Mouse (Mus musculus): Measurements from ENCODE around the gene Cep72.
"Not testable (repeated sequence)": the region's sequence is repeated elsewhere in the genome, so short reads cannot be mapped to it uniquely, and the experiment has no call there.

Cep72 gene

DNA sequence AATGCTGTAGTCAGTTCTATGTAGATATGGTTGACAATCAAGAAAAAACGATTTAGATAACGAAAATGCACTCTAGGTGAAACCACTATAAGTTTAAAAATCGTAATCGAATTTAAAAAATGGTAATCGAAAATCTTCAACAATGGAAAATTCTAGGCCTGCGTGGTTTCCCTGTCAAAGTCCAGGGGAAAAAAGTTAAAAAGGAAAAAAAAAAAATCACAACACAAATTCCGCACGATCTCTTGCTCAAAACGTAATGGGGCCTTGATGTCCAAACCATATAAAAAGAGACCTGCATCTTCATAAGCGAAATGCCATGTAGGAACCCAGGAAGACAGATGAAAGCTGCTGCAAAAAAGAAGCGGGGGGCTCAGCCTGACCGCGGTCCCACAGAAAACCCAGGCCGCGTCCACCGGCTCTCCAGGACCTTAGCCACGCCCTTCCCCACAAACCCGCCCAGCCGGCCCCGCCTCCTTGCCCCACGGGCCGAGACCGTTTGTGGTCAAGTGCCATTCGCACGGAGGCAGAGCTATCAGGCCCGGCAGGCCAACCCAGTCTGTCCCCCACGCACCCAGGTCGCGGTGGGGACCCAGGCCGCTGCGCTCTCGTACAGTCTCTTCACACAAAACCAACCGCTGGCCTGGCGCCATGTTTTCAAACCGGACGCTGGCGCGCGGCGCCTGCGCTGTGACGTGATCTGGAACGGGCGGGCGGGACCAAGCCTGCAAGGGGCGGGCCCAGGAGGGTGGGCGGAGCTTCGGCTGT is at the start of gene Cep72:
Cep72 (minus strand) TSS at position 687 of the 765 bp plus-strand sequence.
- DNase-seq, result peak; percentile 83

DNA sequence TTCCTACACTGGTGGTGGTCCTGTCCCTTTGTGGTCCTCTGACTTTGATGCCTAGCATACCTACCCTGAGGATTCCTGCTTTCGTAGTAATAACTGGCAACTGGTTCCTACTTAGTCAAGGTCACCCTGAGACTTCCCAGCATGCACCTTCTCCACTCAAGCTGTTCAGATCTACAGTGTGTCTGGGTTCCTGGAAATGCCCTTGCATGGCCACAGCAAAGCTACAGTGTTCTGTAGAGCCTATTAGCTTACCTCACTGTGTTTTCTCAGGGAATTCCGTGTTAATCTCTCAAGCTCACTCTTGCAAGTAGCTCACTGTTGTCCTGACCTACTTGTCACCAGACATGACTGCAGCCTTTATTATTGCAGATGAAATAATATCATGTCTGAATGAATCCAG is 45.3 kb upstream of the Cep72 start:
- peak; percentile 44 for DNase-seq

DNA sequence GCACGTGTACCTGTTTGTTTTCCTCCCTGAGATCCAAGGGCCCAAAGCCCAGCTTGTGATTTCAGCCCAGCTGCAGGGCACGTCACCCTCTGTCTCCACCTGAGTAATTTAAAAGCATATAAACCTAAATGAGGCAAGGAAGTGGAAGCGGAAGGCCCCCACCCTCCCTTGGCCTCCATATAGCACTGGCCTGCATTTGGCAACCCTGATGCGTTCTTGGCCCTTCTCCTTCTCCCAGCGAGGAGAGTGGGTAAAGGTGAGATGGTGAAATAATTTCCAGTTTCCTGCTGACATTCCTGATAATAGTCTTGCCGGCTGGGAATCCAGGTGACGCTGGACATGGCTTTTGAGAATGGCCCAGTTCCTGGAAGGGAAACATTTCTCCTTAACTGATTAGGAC is 42.3 kb upstream of the Cep72 start:
- DNase-seq, result no peak

DNA sequence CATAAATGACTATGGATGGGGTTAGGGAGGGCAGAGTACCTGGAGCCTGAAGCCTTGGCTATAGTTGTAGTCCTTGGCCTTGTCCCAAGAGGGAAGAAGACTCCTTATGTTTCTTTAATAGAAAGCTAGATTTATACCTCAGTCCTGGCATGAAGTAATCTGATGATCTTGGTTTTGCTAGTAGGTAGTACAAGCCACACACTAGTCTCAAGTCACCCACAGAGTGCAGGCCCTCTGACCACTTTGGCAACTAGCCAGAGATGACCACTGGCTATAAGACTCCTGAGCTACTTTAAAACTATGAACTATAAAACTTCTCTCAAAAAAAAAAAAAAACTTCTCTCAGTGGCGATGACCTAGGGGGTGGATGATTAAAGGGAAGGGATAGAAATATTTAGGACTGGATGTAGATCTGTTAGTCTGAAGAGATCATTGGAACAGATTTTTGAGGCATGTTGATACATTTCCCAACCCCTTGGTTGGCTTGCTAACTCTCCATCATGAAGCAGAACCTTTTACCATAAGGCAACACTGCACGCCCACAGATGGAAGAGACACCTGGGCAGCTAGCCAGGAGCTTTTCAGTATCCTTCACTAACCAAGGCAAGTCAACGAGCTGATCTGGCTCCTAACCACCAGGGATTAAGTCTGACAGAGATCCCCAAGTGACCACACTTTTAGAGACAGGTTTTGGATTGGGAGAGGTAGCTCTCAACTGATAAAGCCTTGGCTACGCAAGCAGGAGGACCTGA is 40.9 kb upstream of the Cep72 start:
- DNase-seq, result no peak

DNA sequence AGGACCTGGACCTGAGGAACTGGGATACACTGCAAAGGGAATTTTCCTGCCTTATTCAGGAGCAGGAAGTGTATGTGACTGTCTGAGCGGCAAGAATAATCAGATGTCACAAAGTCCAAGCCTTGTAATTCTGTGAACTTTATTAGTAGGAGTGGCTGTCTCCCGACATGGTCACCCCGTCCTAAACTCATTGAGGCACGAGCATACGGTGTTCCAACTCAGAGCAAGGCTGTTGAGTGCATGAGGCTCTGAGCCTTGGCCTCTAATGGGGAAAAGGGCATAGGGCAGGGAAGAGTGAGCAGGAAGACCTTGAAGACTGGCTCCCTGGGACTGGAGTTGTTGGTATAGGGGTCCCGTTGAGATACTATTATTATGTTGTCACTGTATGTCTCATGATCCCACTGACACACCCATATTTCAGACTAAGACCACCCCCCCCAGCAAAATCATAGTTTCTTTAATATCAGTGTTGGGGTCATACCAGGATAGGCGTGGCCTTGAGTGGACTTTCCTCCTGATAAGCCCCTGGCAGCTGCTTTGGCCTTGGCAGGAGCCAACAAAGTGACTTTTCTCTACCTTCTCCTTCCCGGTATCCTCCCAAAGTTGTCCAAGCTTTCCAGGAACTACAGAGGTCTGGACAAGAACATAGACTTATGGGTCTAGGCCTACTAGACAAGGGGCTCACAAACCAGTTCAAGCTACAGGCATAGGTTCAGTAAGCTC is 40.2 kb upstream of the Cep72 start:
- DNase-seq, result no peak

DNA sequence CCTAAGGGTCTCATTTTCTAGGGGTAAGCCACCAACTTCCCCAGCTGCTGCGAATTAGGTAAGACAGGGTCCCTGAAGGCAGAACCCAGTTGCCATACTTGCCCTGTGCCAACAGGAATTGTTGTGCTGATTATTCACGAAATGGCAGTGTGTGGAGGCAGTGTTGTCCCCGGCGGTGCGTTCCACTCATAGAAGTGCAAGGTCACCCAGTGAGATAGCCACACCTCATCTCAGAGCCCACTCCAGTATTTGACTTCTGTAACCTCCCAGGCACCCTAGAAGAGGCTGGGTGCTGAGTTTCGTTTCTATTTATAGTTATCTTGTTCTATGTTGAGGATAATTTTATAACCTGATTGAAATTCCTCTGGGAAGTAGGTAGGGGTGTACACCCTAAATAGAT is 36.8 kb upstream of the Cep72 start:
- no peak for DNase-seq

DNA sequence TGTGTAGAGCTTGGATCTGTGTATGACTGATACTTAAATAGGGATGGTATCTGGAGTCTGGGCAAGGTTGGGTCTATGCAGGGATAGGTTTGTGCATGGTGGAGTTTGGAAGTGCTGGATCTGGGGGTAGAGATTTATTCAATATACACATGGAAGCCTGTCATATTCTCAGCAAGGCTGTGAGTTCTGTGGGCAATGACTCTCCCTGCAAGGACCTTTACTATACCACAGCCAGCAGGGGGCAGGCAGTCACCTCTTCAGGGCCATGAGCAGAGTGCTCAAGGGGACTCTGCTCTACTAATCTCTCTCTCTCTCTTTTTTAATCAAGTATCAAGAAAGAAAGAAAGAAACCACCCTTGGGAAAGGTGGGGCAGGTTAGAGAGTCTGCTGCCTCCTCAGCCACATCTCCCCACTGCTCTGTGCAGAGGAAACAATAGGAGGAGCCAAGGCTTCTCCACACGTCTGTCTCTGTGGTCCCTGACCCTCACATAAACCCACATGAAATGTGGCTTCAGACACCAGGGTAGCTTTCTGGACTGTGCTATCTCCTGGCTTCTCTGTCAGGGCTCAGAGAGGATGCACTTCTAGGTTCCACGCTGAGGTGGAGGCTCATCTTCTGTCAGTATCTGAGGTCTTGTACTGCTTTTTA is 34.7 kb upstream of the Cep72 start:
- peak; percentile 51 for DNase-seq

DNA sequence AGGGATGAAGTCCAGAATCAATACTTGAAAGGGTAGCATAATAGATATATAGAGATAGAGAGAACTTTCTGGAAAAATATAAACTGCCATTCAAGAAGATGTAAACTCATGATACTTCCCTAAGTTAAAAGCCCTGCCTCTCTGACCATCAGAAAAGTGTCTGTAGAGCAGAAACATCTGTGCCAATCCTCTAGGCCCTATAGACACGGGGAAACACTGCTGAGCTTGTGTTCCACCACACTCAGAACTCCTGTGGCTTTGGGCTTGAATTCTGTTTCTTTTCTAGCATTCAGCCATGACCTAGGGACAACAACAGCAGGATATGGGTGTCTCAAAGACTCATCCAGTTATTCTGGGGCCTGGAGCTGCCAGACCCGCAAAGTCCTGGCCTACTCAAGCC is 33.8 kb upstream of the Cep72 start:
- no peak for DNase-seq

DNA sequence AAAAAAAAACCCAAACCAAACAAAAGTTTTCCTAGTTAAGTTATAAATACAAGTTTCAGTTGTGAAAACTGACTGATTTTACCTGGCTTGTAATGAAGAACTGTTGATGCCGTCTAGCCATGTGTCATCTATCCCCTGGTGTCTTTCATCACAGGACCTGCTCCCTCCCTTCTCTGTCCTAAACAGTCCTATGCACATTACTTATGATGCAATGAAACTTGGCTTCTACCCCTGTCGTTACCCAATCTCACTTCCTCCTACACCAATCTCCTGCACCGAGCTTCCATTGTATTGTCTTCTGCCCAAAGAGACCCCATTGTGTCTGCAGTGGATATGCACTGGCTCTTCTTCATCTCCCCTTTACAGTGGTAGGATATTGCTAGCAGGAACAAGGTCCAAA is 28.2 kb upstream of the Cep72 start:
- DNase-seq, result no peak

DNA sequence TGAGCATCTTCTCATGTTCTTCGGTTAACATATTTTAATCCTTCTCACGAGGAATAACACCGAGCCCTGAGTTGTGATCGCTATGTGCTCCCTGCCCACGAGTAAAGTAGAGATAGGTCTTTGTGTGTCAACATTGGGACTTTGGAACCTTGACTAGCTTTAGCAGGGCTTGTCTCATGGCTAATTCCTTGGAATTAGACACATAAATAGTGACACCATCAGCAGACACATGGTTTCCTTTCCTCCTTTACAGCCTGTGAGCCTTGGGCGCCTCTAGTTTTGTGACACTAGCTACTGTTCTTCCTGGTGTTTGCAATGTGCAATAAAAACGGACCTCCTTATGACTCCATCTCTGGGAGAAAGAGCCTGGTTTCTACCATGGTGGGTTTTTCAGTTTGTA is 11.3 kb upstream of the Cep72 start:
- DNase-seq, result no peak

DNA sequence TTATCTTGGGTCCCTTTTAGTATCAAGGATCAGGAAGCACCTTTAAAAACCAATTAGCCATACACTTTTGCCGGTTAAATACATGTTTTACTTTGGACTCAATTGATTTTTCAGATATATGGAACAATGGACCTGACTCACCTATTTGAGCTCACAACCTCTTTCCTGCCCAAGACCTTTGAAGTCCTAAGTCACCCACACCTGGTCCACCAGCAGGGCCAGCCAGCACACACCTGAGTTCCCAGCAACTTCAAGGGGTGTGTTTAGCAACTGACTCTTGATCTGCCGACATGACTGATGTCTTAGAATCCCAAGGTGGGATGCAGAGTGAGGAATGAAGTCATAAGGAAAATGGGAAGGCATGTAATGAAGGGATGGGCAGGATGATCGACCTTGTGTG is 9.6 kb upstream of the Cep72 start:
- DNase-seq, result no peak

DNA sequence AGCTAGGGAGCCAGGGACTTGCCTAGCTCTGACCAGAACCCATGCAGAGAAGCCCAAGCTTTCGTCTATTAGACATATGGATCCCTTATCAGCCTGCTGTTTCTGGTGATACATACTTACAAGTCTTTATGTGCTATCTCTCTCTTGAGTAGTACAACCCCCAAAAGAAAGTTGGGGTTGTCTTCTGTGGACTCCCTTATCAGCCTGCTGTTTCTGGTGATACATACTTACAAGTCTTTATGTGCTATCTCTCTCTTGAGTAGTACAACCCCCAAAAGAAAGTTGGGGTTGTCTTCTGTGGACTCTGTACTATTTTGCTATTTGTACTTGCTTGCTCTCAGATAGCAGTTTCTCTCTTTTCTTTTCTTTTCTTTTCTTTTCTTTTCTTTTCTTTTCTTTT is 9.1 kb upstream of the Cep72 start:
- DNase-seq, result not testable (repeated sequence)

DNA sequence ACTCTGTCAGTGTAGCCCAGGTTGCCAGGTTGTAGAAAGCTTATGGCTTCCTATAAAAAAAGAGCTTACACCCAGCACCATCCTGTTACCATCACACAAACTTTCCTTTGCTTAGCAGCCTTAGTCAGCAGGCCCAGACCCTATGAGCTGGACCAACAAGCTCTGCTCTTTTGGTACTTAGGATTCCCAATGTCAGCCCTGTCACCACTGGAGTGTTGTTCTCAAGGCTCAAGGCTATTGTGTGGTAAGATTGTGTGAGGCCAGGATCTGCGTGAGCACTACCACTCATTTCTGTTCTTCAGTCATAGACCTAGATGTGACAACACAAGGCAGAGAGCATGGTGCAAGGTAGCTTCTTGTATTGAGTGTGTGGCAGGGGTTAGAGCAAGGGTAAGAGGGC is 4.5 kb upstream of the Cep72 start:
- DNase-seq, result no peak

DNA sequence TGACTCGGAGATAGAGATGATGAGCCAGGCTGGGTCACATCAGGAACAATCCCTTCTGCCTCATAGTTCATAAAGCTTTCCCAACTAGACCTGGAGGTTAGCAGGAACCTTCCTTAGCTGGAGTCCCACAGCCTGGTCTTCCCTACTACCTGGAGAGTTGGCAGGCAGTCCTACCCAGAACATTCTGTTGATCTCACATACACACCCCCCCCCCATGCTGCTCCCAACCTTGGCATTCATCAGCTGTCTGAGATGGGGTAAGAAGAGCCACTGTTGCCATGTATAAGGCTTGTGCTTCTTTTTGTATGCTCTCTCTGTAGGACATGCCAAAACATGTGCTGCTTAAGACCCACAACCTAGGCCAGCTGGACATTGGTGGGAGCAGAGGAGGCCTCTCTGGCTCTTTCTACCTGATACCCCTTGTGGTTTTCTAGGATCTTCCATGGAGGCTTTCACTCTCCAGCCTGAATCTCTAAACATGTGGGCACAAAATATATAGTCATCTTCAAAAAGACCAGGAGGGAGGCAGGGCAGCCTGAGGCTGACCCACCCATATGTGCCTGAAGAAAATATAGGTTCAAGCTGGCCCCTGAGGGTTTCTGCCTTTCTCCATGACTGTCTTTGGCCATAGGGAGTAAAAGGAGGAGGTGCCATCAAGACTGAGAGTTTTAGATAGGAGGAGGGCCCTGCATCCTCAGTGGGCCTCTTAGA is 1.4 kb upstream of the Cep72 start:
- DNase-seq, result no peak

DNA sequence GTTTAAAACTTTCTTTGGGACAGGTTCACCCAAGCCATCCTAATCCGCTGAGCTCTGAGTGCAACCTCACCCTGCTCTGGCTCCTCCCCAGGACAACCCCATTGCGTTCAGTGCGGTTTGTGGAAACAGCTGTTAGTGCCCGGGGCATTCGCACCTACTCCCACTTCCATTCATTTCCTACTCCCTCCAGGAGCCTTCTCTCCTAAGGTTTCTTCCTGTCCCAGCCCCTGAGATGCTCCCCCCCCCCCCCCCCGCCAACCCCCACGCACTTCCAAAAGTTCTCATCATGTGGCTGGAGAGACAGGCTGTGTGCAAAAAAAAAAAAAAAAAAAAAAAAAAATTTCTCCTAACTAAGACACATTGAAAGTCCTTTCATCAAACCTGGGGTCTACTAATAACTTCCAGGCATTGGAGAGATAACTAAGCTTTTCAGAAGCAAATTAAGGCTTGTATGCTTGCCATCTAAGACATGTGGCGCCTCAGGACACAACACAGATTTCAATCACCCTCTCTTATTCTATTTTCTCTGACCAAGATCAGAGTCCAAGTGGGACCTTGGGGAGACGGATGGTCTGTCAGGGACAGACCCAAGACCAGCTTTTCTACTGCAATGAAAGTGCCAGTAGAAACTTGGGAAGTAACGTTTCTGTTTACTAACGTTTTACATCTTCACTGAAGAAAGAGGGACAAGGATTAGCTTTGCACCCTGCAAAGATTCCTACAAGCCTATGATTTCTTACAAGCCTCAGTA is 454 bp upstream of the Cep72 start:
- no peak for DNase-seq

DNA sequence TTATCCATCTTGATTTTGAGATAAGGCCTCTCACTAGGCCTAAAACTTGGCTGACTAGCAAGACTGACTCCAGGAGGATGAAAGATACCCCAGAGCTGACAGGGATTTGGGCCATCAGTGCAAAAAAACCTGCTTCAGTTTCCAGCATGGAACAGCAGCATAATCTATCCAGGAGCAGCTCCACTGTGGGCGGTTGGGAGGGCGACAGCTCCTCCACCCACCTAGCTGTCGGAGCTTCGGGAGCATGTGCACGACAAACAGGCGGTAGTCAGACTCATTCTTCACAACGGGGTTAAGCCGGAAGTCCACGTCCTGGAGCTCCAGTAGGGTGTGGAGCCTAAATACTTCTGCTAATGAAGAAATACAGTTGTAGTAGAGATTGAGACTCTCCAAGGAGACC is 4.0 kb downstream of the Cep72 start:
- no peak for DNase-seq

DNA sequence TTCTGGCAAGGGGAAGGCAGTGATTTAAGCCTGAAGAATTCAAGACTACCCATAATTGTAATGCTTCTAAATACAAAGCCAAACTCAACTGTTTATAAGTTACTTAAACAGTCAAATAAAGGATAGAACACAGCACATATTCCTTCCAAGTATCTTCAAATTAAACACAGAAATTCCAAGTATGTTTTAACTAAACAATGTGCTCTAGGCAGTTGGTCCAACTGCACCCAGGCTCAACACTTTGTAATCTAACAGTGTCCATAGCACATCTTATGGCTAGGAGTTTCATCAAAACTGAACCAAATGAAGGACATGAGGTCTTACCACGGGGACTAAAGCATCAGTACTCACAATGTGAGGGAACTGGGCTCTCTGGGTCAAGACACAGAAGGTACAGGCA is 5.9 kb downstream of the Cep72 start:
- no peak for DNase-seq

DNA sequence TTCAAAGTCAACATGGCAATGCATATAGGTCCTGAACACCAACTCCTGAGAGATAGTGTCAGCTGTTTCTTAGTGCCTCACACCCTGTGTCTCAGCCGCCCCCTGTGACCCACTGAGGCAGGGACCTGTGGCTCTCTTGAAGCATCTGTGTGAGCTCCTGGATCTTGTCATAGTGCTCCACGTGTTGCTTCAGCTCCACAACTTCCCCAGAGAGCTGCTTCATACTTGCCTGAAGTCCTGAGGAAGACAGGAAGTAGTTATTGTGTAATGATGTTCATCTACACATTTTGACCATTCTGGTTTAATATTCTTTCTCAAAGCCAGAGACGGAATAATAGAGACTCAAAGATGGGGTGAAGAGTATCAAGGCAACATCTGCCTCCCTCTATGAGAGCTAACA is 22.2 kb downstream of the Cep72 start:
- no peak for DNase-seq

DNA sequence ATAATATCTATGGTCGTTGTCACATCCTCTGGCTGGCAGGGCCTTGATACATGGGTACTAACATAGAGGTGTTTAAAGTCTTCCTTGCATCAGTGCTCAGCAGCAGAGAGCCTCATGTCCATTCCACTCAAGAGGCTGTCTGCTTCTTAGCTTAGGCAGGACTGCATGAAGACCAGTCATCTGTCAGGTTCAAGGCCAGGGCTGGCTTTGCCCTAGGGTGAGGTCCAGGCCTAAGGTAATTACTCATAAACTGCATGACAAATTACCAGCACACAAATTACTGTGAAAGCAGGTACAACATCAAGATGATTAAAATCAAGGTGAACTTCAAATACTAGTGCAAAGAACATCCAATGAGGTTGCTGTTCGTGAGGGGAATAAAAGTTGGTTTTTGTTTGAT is 26.3 kb downstream of the Cep72 start:
- no peak for DNase-seq

DNA sequence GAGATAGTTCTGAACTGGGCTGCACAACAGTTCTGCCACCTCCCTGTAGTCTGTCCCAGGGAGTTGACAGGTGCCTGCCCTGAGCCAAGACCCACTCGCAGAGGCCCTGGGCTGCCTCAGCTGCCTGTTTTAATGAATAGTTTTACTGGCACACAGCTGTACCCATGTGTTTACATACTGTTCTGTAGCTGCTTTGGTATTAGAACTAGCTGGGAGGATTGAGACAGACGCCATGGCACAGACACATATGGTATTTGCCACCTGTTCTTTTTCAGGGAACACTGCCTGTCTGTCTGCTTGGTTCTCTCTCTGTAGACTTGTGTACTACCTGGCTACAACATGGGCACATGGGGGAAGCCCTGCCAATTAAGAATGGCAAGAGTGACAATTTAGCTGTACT is 27.3 kb downstream of the Cep72 start:
- DNase-seq, result no peak

DNA sequence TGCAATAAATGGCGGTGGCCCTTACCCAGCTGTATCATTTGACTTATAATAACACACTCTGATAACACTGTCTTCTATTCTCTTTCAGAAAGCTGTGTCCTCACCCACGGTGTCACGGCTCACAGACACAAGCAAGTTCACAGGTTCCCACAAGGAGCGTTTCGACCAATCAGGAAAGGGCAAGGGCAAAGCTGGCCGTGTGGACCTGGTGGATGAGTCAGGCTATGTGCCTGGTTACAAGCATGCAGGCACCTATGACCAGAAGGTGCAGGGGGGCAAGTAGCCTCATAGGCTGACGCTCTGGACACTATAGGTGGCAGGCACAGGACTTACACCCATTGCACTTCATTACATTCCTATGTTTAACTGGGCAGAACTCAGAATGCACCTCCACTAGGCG is 31.0 kb downstream of the Cep72 start:
- no peak for DNase-seq

DNA sequence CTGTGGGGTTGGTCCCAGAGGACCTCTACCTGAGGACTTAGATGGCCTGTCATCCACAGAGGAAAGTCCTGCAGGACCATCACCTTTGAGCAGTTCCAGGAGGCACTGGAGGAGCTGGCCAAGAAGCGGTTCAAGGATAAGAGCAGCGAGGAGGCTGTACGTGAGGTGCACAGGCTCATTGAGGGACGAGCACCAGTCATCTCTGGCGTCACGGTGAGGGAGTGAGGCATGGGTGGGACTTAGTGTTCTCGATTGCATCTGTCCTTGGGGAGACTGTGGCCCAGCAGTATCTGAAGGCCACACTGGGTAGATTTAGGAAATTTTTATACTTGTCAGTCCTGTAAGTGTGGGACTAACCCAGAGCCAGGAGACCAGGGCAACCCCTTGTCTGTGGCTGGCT is 31.4 kb downstream of the Cep72 start:
- no peak for DNase-seq
